Mouse (Mus musculus) spleen, adult 2 months (tissue): ENCODE measurements around the gene Prdm8. TPM values are rescaled to one million over a fixed set of nuclear protein-coding genes. Genes with fewer than 3 reads are reported as not detected.

ENCODE experiments used
- DNase-seq, 2 experiments: peaks; one replicate each; pipeline versions ENCODE4 v3.0.0 to v3.0.0-alpha.2; 2012 to 2021; ENCODE audit warnings: low spot score in 2 of 2, low read depth in 1 of 2
- H3K27ac ChIP-seq: fragments of 200-500 bp; 2 replicates; pipeline ENCODE4 v1.5.1; 2012; ENCODE audit warnings: low read length, inconsistent platforms; ENCODE audit not compliant: insufficient read depth
- H3K27me3 ChIP-seq: fragments of 200-500 bp; 2 replicates; pipeline ENCODE4 v1.6.1; 2012; ENCODE audit warnings: mild to moderate bottlenecking, moderate library complexity, low read length, inconsistent platforms; ENCODE audit not compliant: control insufficient read depth, insufficient read depth
- H3K36me3 ChIP-seq: fragments of 200-500 bp; 2 replicates; pipeline ENCODE4 v1.6.1; 2012; ENCODE audit warnings: mild to moderate bottlenecking, low read length, inconsistent platforms; ENCODE audit not compliant: control insufficient read depth, insufficient read depth
- H3K4me1 ChIP-seq: fragments of 200-500 bp; 2 replicates; pipeline ENCODE4 v1.6.1; 2011; ENCODE audit warnings: inconsistent platforms; ENCODE audit not compliant: control insufficient read depth, insufficient read depth, insufficient read length
- H3K4me3 ChIP-seq: fragments of 200-500 bp; 2 replicates; pipeline ENCODE4 v1.5.1; 2011; ENCODE audit warnings: mild to moderate bottlenecking, inconsistent platforms; ENCODE audit not compliant: insufficient read depth, insufficient read length; ENCODE audit errors: extremely low read depth
- CTCF ChIP-seq: fragments of 200-500 bp; IDR thresholded peaks from 2 replicates; pipeline ENCODE4 v1.5.1; 2011; ENCODE audit warnings: mild to moderate bottlenecking, inconsistent platforms; ENCODE audit not compliant: insufficient read depth, insufficient read length, insufficient replicate concordance; ENCODE audit errors: extremely low read depth
- POLR2A ChIP-seq: fragments of 200-500 bp; IDR thresholded peaks from 2 replicates; pipeline ENCODE4 v1.6.1; 2011; ENCODE audit warnings: low read depth, low read length, inconsistent platforms
- WGBS: fragments of 180-500 bp; shearing (Covaris S2); methylation state at CpG from one replicate; pipeline ENCODE4 v1.1.7; 2018; 5-methylcytosine and 5-hydroxymethylcytosine counted together
- polyA plus RNA-seq: library from polyadenylated mRNA; depleted of rRNA; stranded (reverse); fragments of >200 nt; gene quantifications from 2 replicates; pipeline ENCODE4 v1.2.3, GENCODE M21; 2012; rRNA removed

The Prdm8 gene
- polyA plus RNA-seq, result 0.02 TPM in 1 of 2 replicates, not detected in the other

GRCm38 (mm10) chr5:98167180-98167824 lies at the start of gene Prdm8:
TSS of gene Prdm8 (plus strand) at chr5:98167198.
- under 1% methylated on average over 50 of the region's 51 CpGs for WGBS
- Histone ChIP-seq H3K4me1 (peaks cover 17% of the 10 kb centered on the region), H3K36me3 (no peaks in the 10 kb centered on the region), H3K27me3 (peaks cover 41% of the 10 kb centered on the region), H3K4me3 (peak within 1 kb of the TSS; percentile 48; the same call in 1 of the 2 replicates), H3K27ac (no peak within 1 kb of the TSS)
- TF ChIP-seq CTCF (peak; percentile 68; the same call in 1 of the 2 replicates), POLR2A (no peak)
- peak; percentile 56 to 62 for DNase-seq

GRCm38 (mm10) chr5:98127074-98127473 lies 39.9 kb upstream of the Prdm8 start:
- no peak overlapping the region for H3K27ac ChIP-seq
- no peaks in the 10 kb centered on the region for H3K36me3 ChIP-seq
- H3K4me1 ChIP-seq, result no peaks in the 10 kb centered on the region
- no peak for DNase-seq
- H3K27me3 ChIP-seq, result no peaks in the 10 kb centered on the region
- no peak overlapping the region for H3K4me3 ChIP-seq
- no peak for TF ChIP-seq POLR2A
- no peak for TF ChIP-seq CTCF
- 77% methylated on average over 3 of the region's 3 CpGs for WGBS

GRCm38 (mm10) chr5:98138545-98139296 lies 28.3 kb upstream of the Prdm8 start:
- Histone ChIP-seq H3K4me1 (no peaks in the 10 kb centered on the region), H3K27me3 (no peaks in the 10 kb centered on the region), H3K36me3 (no peaks in the 10 kb centered on the region), H3K4me3 (no peak overlapping the region), H3K27ac (no peak overlapping the region)
- TF ChIP-seq CTCF (no peak), POLR2A (no peak)
- DNase-seq, result no peak
- WGBS, result 87% methylated on average over 14 of the region's 14 CpGs

- WGBS, result 84% methylated on average over 3 of the region's 3 CpGs
- Histone ChIP-seq H3K4me1 (no peaks in the 10 kb centered on the region), H3K4me3 (no peak overlapping the region), H3K36me3 (no peaks in the 10 kb centered on the region), H3K27ac (no peak overlapping the region), H3K27me3 (no peaks in the 10 kb centered on the region)
- TF ChIP-seq POLR2A (no peak), CTCF (no peak)
- DNase-seq, result no peak
Observed at GRCm38 (mm10) chr5:98139297-98139660, 27.7 kb upstream of the Prdm8 start.

GRCm38 (mm10) chr5:98146895-98147294 lies 20.1 kb upstream of the Prdm8 start:
- no peak for DNase-seq
- Histone ChIP-seq H3K27me3 (no peaks in the 10 kb centered on the region), H3K4me3 (no peak overlapping the region), H3K4me1 (no peaks in the 10 kb centered on the region; the same call in 1 of the 2 replicates), H3K27ac (no peak overlapping the region), H3K36me3 (no peaks in the 10 kb centered on the region)
- no peak for TF ChIP-seq POLR2A
- TF ChIP-seq CTCF, result no peak
- 6% methylated on average over 3 of the region's 3 CpGs for WGBS

- Histone ChIP-seq H3K4me3 (no peak overlapping the region), H3K27ac (no peak overlapping the region), H3K27me3 (peaks cover 33% of the 10 kb centered on the region), H3K4me1 (peaks cover 17% of the 10 kb centered on the region), H3K36me3 (no peaks in the 10 kb centered on the region)
- DNase-seq, result no peak
- 43% methylated on average over 15 of the region's 15 CpGs for WGBS
- TF ChIP-seq POLR2A (no peak), CTCF (no peak)
Observed at GRCm38 (mm10) chr5:98166116-98166515, 882 bp upstream of the Prdm8 start.
